Mouse (Mus musculus): ENCODE measurements around the gene Clec4b2. TPM values are rescaled to one million over a fixed set of nuclear protein-coding genes. Genes with fewer than 3 reads are reported as not detected.
"Not testable (repeated sequence)": the region's sequence is repeated elsewhere in the genome, so short reads cannot be mapped to it uniquely, and the experiment has no call there.

Clec4b2 gene
- not detected in 2 replicates for polyA plus RNA-seq (2014; fragmentation: Nextera tagmentation; extraction: Ambion mirVana)

DNA sequence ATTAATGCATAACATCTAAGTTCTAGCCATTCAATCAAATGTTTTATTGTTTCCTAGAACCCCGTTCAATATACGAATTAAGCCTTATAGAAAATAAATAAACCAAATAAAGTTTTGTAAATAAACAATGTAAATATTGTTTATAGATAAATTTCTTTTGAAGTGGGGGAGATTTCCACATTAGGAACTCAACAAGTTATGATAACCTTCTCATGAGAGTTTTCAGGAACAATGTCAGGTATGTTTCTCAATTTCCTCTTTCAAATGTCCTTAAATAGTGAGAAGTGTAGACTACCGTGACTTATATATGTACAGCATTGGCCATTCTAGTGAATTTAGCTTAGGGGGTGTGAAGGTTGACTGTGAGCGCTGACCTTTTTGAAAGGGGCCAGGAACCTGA is at the start of gene Clec4b2:
Clec4b2 (plus strand) TSS at position 301 of the 400 bp plus-strand sequence.
- H3K27me3 ChIP-seq (ENCODE audit: control insufficient read depth, insufficient read depth, low read length): no peaks in the 10 kb centered on the region
- WGBS: 91% methylated on average over 4 of the region's 4 CpGs
- H3K4me2 ChIP-seq (ENCODE audit: low read depth): no peak within 1 kb of the TSS
- no peak within 1 kb of the TSS for H3K9ac ChIP-seq (ENCODE audit: low read length)
- H3K36me3 ChIP-seq (ENCODE audit: control insufficient read depth, insufficient read depth, low read length): no peaks in the 10 kb centered on the region
- no peaks in the 10 kb centered on the region for H3K9me3 ChIP-seq (ENCODE audit: control insufficient read depth, low read length)
- H3K27ac ChIP-seq (ENCODE audit: low read depth, low read length): no peak within 1 kb of the TSS
- H3K4me3 ChIP-seq (ENCODE audit: low read depth, low read length): no peak within 1 kb of the TSS
- H3K4me1 ChIP-seq (ENCODE audit: control insufficient read depth, insufficient read depth, low read length): no peaks in the 10 kb centered on the region
- DNase-seq (ENCODE audit: low spot score) (no peak), ATAC-seq (ENCODE audit: insufficient read depth, low FRiP score, low TSS enrichment) (no peak)

DNA sequence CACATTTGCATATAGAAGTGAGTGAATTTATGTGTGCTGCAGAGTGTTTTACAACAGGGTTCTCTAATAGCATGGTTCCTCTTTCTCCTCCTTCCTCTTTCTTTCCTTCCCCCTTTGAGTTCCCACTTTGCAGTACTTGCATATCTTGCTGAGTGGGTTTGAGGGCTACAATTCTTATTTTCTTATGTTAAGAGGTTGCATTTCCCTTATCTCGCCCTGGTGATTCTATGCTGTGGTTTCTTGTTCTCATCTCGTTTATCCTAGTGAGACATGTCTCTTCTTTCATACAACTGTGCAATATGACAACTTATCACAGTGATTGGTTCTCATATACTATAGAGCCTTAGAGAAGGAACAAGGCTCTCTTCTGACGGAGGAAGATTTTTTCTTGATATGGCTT is 49.5 kb upstream of the Clec4b2 start:
- Histone ChIP-seq H3K27ac (ENCODE audit: low read depth, low read length) (no peak overlapping the region), H3K9me3 (ENCODE audit: control insufficient read depth, low read length) (no peaks in the 10 kb centered on the region), H3K36me3 (ENCODE audit: control insufficient read depth, insufficient read depth, low read length) (no peaks in the 10 kb centered on the region), H3K27me3 (ENCODE audit: control insufficient read depth, insufficient read depth, low read length) (no peaks in the 10 kb centered on the region), H3K4me1 (ENCODE audit: control insufficient read depth, insufficient read depth, low read length) (no peaks in the 10 kb centered on the region), H3K4me2 (ENCODE audit: low read depth) (no peak overlapping the region), H3K9ac (ENCODE audit: low read length) (no peak overlapping the region), H3K4me3 (ENCODE audit: low read depth, low read length) (no peak overlapping the region)
- DNase-seq (ENCODE audit: low spot score) (no peak), ATAC-seq (ENCODE audit: insufficient read depth, low FRiP score, low TSS enrichment) (no peak)
- 79% methylated on average over 3 of the region's 3 CpGs for WGBS

DNA sequence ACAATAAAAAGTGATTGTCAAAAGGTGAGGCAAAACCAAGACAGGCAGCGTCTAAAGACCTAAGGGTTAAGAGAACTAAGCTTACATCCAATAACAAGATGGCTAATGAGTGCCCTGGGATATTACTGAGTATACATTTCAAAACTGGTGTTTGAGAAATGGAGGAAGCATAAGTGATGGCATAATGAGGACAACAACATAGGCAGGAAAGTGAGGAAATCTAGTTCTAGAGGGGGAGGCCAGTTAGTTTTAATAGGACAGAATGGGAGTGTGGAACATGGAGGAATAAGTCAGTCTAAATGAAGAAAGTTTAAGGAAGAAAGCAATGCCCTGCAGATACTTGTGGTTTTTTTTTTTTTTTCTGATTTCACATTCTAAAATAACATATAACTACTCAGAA is 45.5 kb upstream of the Clec4b2 start:
- H3K9me3 ChIP-seq (ENCODE audit: control insufficient read depth, low read length): no peaks in the 10 kb centered on the region
- H3K4me2 ChIP-seq (ENCODE audit: low read depth): no peak overlapping the region
- H3K36me3 ChIP-seq (ENCODE audit: control insufficient read depth, insufficient read depth, low read length): no peaks in the 10 kb centered on the region
- H3K27me3 ChIP-seq (ENCODE audit: control insufficient read depth, insufficient read depth, low read length): no peaks in the 10 kb centered on the region
- DNase-seq (ENCODE audit: low spot score) (no peak), ATAC-seq (ENCODE audit: insufficient read depth, low FRiP score, low TSS enrichment) (no peak)
- H3K4me1 ChIP-seq (ENCODE audit: control insufficient read depth, insufficient read depth, low read length): no peaks in the 10 kb centered on the region
- no peak overlapping the region for H3K27ac ChIP-seq (ENCODE audit: low read depth, low read length)
- WGBS: 77% methylated on average over 1 of the region's 1 CpGs
- no peak overlapping the region for H3K9ac ChIP-seq (ENCODE audit: low read length)
- no peak overlapping the region for H3K4me3 ChIP-seq (ENCODE audit: low read depth, low read length)

DNA sequence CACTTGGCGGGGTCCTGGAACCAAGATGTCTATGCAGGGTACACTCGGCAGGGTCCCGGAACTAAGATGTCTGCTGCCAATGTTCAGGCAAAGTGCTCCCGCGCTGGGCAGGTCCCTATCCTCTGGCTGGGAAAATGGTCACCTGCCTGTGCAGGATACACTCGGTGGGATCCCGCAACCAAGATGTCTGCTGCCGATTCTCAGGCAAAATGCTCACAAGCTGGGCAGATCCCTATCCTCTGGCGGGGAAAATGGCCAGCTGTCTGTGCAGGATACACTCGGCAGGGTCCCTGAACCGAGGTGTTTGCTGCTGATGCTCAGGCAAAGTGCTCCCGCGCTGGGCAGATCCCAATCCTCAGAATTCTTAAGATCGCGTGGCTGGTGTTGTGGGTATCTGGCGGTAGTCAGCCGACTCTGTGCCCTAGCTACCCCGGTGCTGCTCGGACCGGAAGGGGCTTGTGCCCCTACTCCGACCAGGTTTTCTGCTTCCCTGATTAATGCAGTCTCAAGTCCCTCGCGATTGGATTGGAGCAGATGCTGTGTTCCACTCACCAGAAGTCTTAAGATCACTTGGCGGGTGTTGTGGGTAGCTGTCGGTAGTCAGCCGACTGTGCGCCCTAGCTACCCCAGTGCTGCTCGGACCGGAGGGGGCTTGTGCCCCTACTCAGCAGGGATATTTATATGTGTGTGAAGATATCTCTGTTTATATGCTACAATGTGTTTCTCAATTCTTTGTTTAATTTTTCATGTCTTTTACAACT is 34.7 kb upstream of the Clec4b2 start:
- not testable (repeated sequence) for H3K4me1 ChIP-seq (ENCODE audit: control insufficient read depth, insufficient read depth, low read length); ATAC-seq (ENCODE audit: insufficient read depth, low FRiP score, low TSS enrichment); H3K4me3 ChIP-seq (ENCODE audit: low read depth, low read length); H3K27me3 ChIP-seq (ENCODE audit: control insufficient read depth, insufficient read depth, low read length); H3K27ac ChIP-seq (ENCODE audit: low read depth, low read length); H3K36me3 ChIP-seq (ENCODE audit: control insufficient read depth, insufficient read depth, low read length); H3K4me2 ChIP-seq (ENCODE audit: low read depth); H3K9me3 ChIP-seq (ENCODE audit: control insufficient read depth, low read length); H3K9ac ChIP-seq (ENCODE audit: low read length); DNase-seq (ENCODE audit: low spot score)
- WGBS: 69% methylated on average over 29 of the region's 29 CpGs

DNA sequence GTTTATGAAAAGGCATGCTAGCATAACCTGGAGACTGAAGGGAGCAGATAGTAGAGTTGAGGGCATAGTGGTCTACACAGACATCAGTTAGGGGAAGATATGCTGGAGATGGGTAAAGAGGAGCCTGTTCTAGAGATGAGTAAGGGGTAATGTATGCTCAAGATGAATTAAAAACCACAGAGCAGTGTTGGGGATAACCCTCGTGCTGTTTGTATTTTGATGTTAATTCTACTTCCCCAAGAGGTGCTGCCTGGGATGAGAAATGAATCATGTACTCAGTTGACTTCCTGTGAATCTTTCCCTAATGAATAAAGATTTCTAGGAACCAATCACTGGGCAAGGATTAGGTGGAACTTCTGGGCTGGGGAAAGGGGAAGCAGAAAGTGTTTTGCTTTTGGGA is 2.6 kb upstream of the Clec4b2 start:
- DNase-seq (ENCODE audit: low spot score) (no peak), ATAC-seq (ENCODE audit: insufficient read depth, low FRiP score, low TSS enrichment) (no peak)
- H3K27me3 ChIP-seq (ENCODE audit: control insufficient read depth, insufficient read depth, low read length): no peaks in the 10 kb centered on the region
- no peak overlapping the region for H3K4me2 ChIP-seq (ENCODE audit: low read depth)
- WGBS: 60% methylated on average over 1 of the region's 1 CpGs
- no peak overlapping the region for H3K27ac ChIP-seq (ENCODE audit: low read depth, low read length)
- no peaks in the 10 kb centered on the region for H3K36me3 ChIP-seq (ENCODE audit: control insufficient read depth, insufficient read depth, low read length)
- H3K4me3 ChIP-seq (ENCODE audit: low read depth, low read length): no peak overlapping the region
- no peak overlapping the region for H3K9ac ChIP-seq (ENCODE audit: low read length)
- H3K9me3 ChIP-seq (ENCODE audit: control insufficient read depth, low read length): no peaks in the 10 kb centered on the region
- no peaks in the 10 kb centered on the region for H3K4me1 ChIP-seq (ENCODE audit: control insufficient read depth, insufficient read depth, low read length)

DNA sequence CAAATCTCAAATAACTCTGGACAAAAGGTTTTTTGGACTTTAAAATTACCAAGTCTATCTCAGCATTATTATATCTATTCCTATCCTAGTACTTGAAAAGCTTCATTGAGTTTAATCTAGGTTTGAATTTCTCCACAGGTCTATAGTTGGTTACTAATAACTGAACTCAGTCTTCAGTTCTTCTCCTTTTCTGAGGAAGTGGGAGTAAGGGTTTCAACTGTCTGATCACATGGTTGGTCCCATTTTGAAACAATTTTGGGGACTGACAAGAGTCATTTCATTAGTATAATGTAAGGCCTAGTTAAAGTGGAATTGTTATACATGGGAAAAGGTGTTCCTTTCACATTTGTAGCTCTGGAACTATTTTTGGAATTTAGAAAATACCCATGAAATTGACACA is 1.7 kb upstream of the Clec4b2 start:
- Histone ChIP-seq H3K27me3 (ENCODE audit: control insufficient read depth, insufficient read depth, low read length) (no peaks in the 10 kb centered on the region), H3K4me1 (ENCODE audit: control insufficient read depth, insufficient read depth, low read length) (no peaks in the 10 kb centered on the region)

DNA sequence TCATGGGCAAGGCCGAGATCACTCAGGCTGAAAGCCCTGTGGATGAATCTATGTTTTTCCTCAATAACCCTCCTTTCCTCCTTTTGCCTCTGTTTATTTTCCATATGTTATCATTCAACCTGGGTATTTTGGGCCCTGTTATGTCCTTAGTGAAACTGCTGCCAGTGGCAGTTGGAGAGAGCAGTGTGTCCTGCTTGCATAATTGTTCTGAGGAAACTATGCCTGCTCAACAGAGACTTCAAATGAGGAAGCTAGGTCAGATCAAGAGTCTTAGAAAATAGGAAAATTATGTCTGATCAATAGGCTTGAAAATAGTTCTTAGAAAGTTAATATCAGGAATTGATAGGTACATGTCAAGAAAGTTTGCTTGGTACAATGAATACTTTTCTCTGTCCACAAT is 2.9 kb downstream of the Clec4b2 start:
- Histone ChIP-seq H3K4me1 (ENCODE audit: control insufficient read depth, insufficient read depth, low read length) (no peaks in the 10 kb centered on the region), H3K9me3 (ENCODE audit: control insufficient read depth, low read length) (no peaks in the 10 kb centered on the region), H3K4me3 (ENCODE audit: low read depth, low read length) (no peak overlapping the region), H3K4me2 (ENCODE audit: low read depth) (no peak overlapping the region), H3K36me3 (ENCODE audit: control insufficient read depth, insufficient read depth, low read length) (no peaks in the 10 kb centered on the region), H3K9ac (ENCODE audit: low read length) (no peak overlapping the region), H3K27ac (ENCODE audit: low read depth, low read length) (no peak overlapping the region), H3K27me3 (ENCODE audit: control insufficient read depth, insufficient read depth, low read length) (no peaks in the 10 kb centered on the region)
- DNase-seq (ENCODE audit: low spot score) (no peak), ATAC-seq (ENCODE audit: insufficient read depth, low FRiP score, low TSS enrichment) (no peak)
- 83% methylated on average over 1 of the region's 1 CpGs for WGBS

More for the DNA sequence above, 1.7 kb upstream of the Clec4b2 start:
- Histone ChIP-seq H3K4me2 (ENCODE audit: low read depth) (no peak overlapping the region), H3K36me3 (ENCODE audit: control insufficient read depth, insufficient read depth, low read length) (no peaks in the 10 kb centered on the region), H3K9me3 (ENCODE audit: control insufficient read depth, low read length) (no peaks in the 10 kb centered on the region), H3K9ac (ENCODE audit: low read length) (no peak overlapping the region), H3K27ac (ENCODE audit: low read depth, low read length) (no peak overlapping the region), H3K4me3 (ENCODE audit: low read depth, low read length) (no peak overlapping the region)
- ATAC-seq (ENCODE audit: insufficient read depth, low FRiP score, low TSS enrichment) (no peak), DNase-seq (ENCODE audit: low spot score) (no peak)

DNA sequence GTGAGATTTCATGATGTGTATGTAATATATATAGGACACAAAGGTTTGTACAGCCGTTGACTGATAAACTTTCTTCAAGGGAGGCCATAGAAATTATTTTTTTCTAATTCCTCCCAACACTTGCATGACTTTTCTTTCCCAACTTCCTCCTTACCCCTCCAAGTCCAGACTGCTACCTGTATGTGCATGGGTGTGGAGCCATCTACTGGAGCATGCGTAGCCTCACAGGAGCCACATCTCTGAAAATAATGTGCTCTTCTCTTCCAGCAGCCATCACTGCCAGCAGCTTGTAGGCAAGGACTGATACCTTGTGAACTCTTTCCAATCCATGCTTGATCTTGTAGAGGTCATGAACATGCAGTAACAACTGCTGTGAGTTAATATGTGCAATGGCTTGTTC is 12.2 kb downstream of the Clec4b2 start:
- H3K4me2 ChIP-seq (ENCODE audit: low read depth); H3K4me1 ChIP-seq (ENCODE audit: control insufficient read depth, insufficient read depth, low read length); H3K4me3 ChIP-seq (ENCODE audit: low read depth, low read length); H3K9ac ChIP-seq (ENCODE audit: low read length); H3K27me3 ChIP-seq (ENCODE audit: control insufficient read depth, insufficient read depth, low read length); H3K9me3 ChIP-seq (ENCODE audit: control insufficient read depth, low read length); ATAC-seq (ENCODE audit: insufficient read depth, low FRiP score, low TSS enrichment); H3K36me3 ChIP-seq (ENCODE audit: control insufficient read depth, insufficient read depth, low read length); DNase-seq (ENCODE audit: low spot score); H3K27ac ChIP-seq (ENCODE audit: low read depth, low read length): not testable (repeated sequence)
- 76% methylated on average over 2 of the region's 2 CpGs for WGBS
